Mouse (Mus musculus): ENCODE results near the gene Ptprc. TPM values are rescaled to one million over a fixed set of nuclear protein-coding genes. Genes with fewer than 3 reads are reported as not detected.

Ptprc gene
- polyA plus RNA-seq, 1 experiment from 2014 or later: 3.4 TPM

DNA sequence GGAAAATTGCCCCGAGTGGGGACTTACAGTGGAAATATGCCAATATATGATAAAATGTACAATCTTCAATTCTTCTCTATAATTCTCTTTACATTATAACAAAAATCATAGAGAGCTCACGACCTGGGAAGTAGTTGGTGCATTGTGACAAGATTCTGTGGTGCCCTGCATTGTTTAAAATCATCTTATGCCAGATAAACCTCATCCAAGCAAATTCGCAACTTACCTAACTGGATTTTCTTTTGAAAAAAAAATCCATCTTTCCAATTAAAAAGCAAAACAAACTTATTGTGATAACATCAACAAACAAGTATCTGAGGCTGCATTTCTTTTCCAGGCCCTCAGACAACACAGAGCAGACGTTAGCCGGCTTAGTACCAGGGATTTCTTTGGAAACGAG is 1.8 kb downstream of the Ptprc start:
- no peaks in the 10 kb centered on the region for H3K27me3 ChIP-seq
- ATAC-seq (ENCODE audit: insufficient number of reproducible peaks, low FRiP score, low TSS enrichment, low read depth): no peak
- H3K4me1 ChIP-seq: no peaks in the 10 kb centered on the region
- no peaks in the 10 kb centered on the region for H3K36me3 ChIP-seq
- 79% methylated on average over 6 of the region's 6 CpGs for WGBS
- H3K9me3 ChIP-seq (replicated peaks): no peaks in the 10 kb centered on the region
- no peak overlapping the region for H3K4me3 ChIP-seq (replicated peaks)
- no peak overlapping the region for H3K4me2 ChIP-seq (replicated peaks)
- H3K9ac ChIP-seq: no peak overlapping the region
- H3K27ac ChIP-seq (replicated peaks): no peak overlapping the region

GRCm38 (mm10) chr1:138172547-138172946 is 3.0 kb downstream of the Ptprc start:
- no peak overlapping the region for H3K4me3 ChIP-seq (replicated peaks)
- H3K4me1 ChIP-seq: no peaks in the 10 kb centered on the region
- no peak overlapping the region for H3K9ac ChIP-seq
- H3K27me3 ChIP-seq: no peaks in the 10 kb centered on the region
- H3K27ac ChIP-seq (replicated peaks): no peak overlapping the region
- no peaks in the 10 kb centered on the region for H3K9me3 ChIP-seq (replicated peaks)
- 79% methylated on average over 3 of the region's 3 CpGs for WGBS
- ATAC-seq (ENCODE audit: insufficient number of reproducible peaks, low FRiP score, low TSS enrichment, low read depth): no peak
- H3K36me3 ChIP-seq: no peaks in the 10 kb centered on the region
- no peak overlapping the region for H3K4me2 ChIP-seq (replicated peaks)

- H3K4me3 ChIP-seq (replicated peaks): no peak overlapping the region
- H3K9me3 ChIP-seq (replicated peaks): no peaks in the 10 kb centered on the region
- no peaks in the 10 kb centered on the region for H3K36me3 ChIP-seq
- ATAC-seq (ENCODE audit: insufficient number of reproducible peaks, low FRiP score, low TSS enrichment, low read depth): no peak
- H3K4me1 ChIP-seq: no peaks in the 10 kb centered on the region
- 89% methylated on average over 4 of the region's 4 CpGs for WGBS
- no peak overlapping the region for H3K4me2 ChIP-seq (replicated peaks)
- no peak overlapping the region for H3K27ac ChIP-seq (replicated peaks)
- no peaks in the 10 kb centered on the region for H3K27me3 ChIP-seq
- H3K9ac ChIP-seq: no peak overlapping the region
Measured at GRCm38 (mm10) chr1:138172096-138172495, 3.4 kb downstream of the Ptprc start.

GRCm38 (mm10) chr1:138166233-138166771 is 9.2 kb downstream of the Ptprc start:
- no peaks in the 10 kb centered on the region for H3K9me3 ChIP-seq (replicated peaks)
- no peak overlapping the region for H3K9ac ChIP-seq
- no peak for ATAC-seq (ENCODE audit: insufficient number of reproducible peaks, low FRiP score, low TSS enrichment, low read depth)
- 77% methylated on average over 5 of the region's 5 CpGs for WGBS
- H3K27me3 ChIP-seq: no peaks in the 10 kb centered on the region
- H3K4me3 ChIP-seq (replicated peaks): no peak overlapping the region
- H3K4me2 ChIP-seq (replicated peaks): no peak overlapping the region
- H3K36me3 ChIP-seq: no peaks in the 10 kb centered on the region
- H3K4me1 ChIP-seq: no peaks in the 10 kb centered on the region
- no peak overlapping the region for H3K27ac ChIP-seq (replicated peaks)

- no peak overlapping the region for H3K9ac ChIP-seq
- ATAC-seq (ENCODE audit: insufficient number of reproducible peaks, low FRiP score, low TSS enrichment, low read depth): no peak
- no peaks in the 10 kb centered on the region for H3K9me3 ChIP-seq (replicated peaks)
- no peaks in the 10 kb centered on the region for H3K27me3 ChIP-seq
- H3K4me2 ChIP-seq (replicated peaks): no peak overlapping the region
- H3K4me1 ChIP-seq: no peaks in the 10 kb centered on the region
- no peaks in the 10 kb centered on the region for H3K36me3 ChIP-seq
- 72% methylated on average over 8 of the region's 8 CpGs for WGBS
- no peak overlapping the region for H3K4me3 ChIP-seq (replicated peaks)
- H3K27ac ChIP-seq (replicated peaks): no peak overlapping the region
Measured at GRCm38 (mm10) chr1:138162638-138163037, 12.9 kb downstream of the Ptprc start.

DNA sequence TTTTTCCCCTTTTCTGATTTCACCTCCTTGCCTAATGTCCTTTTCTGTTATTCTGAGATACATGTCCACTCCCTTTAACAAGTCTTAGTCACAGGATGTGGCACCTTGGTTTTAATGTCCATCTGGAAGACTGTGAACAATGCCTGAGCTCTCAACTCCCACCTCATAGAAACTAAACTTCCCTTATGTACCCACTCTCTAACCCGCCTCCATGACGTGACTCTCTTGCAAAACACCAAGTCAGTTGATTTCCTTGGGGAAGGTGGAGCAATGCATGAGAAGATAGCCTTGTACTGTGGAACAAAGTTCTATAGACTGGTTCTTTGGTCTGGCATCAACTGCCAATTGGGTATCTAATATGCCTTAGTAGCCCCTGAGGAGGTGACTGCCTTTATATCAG is 16.6 kb downstream of the Ptprc start:
- Histone ChIP-seq H3K27ac (replicated peaks) (no peak overlapping the region), H3K27me3 (no peaks in the 10 kb centered on the region), H3K4me1 (no peaks in the 10 kb centered on the region), H3K9ac (no peak overlapping the region), H3K36me3 (no peaks in the 10 kb centered on the region), H3K9me3 (replicated peaks) (no peaks in the 10 kb centered on the region), H3K4me3 (replicated peaks) (no peak overlapping the region), H3K4me2 (replicated peaks) (no peak overlapping the region)
- ATAC-seq (ENCODE audit: insufficient number of reproducible peaks, low FRiP score, low TSS enrichment, low read depth): no peak
- 87% methylated on average over 2 of the region's 2 CpGs for WGBS

GRCm38 (mm10) chr1:138158236-138158635 is 17.3 kb downstream of the Ptprc start:
- no peak for ATAC-seq (ENCODE audit: insufficient number of reproducible peaks, low FRiP score, low TSS enrichment, low read depth)
- H3K27ac ChIP-seq (replicated peaks): no peak overlapping the region

GRCm38 (mm10) chr1:138157709-138158108 is 17.8 kb downstream of the Ptprc start:
- Histone ChIP-seq H3K27me3 (no peaks in the 10 kb centered on the region), H3K9ac (no peak overlapping the region), H3K4me3 (replicated peaks) (no peak overlapping the region), H3K27ac (replicated peaks) (no peak overlapping the region), H3K4me2 (replicated peaks) (no peak overlapping the region), H3K9me3 (replicated peaks) (no peaks in the 10 kb centered on the region), H3K36me3 (no peaks in the 10 kb centered on the region), H3K4me1 (0 out of 2 replicates have a peak, but pooled peaks cover 3% of the 10 kb centered on the region)
- WGBS: 61% methylated on average over 2 of the region's 2 CpGs
- ATAC-seq (ENCODE audit: insufficient number of reproducible peaks, low FRiP score, low TSS enrichment, low read depth): no peak

More at GRCm38 (mm10) chr1:138158236-138158635, 17.3 kb downstream of the Ptprc start:
- Histone ChIP-seq H3K27me3 (no peaks in the 10 kb centered on the region), H3K4me3 (replicated peaks) (no peak overlapping the region), H3K4me1 (no peaks in the 10 kb centered on the region), H3K9ac (no peak overlapping the region), H3K36me3 (no peaks in the 10 kb centered on the region), H3K4me2 (replicated peaks) (no peak overlapping the region), H3K9me3 (replicated peaks) (no peaks in the 10 kb centered on the region)
- 61% methylated on average over 3 of the region's 3 CpGs for WGBS

DNA sequence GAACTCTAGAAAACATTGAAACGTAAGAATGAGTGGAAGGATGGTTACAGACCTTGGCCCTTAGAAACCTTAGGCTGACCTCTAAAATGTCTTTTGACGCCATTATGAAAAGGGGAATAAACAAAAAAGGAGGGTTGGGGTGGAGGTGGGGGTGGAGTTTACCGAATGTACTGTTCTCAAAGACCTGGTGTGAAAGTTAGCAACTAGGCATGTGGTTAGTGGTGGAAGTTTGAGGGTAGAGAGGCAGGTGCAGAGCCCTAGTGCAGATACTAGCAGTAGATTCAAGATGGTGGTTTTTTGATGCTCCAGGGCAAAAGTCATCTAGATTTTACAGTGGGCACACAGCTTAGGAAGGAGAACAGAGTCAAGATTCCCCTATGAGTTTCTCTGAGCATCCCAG is 18.5 kb downstream of the Ptprc start:
- 81% methylated on average over 3 of the region's 3 CpGs for WGBS
- Histone ChIP-seq H3K27ac (replicated peaks) (no peak overlapping the region), H3K4me3 (replicated peaks) (no peak overlapping the region), H3K4me1 (0 out of 2 replicates have a peak, but pooled peaks cover 4% of the 10 kb centered on the region), H3K4me2 (replicated peaks) (no peak overlapping the region), H3K36me3 (no peaks in the 10 kb centered on the region), H3K9ac (no peak overlapping the region), H3K27me3 (no peaks in the 10 kb centered on the region), H3K9me3 (replicated peaks) (no peaks in the 10 kb centered on the region)
- ATAC-seq (ENCODE audit: insufficient number of reproducible peaks, low FRiP score, low TSS enrichment, low read depth): no peak

- WGBS: 66% methylated on average over 1 of the region's 1 CpGs
- no peak overlapping the region for H3K27ac ChIP-seq (replicated peaks)
Measured at GRCm38 (mm10) chr1:138154185-138154785, 21.2 kb downstream of the Ptprc start.

GRCm38 (mm10) chr1:138153126-138153525 is 22.4 kb downstream of the Ptprc start:
- ATAC-seq (ENCODE audit: insufficient number of reproducible peaks, low FRiP score, low TSS enrichment, low read depth): no peak
- Histone ChIP-seq H3K36me3 (no peaks in the 10 kb centered on the region), H3K4me1 (0 out of 2 replicates have a peak, but pooled peaks cover 4% of the 10 kb centered on the region), H3K4me3 (replicated peaks) (no peak overlapping the region), H3K9ac (no peak overlapping the region), H3K4me2 (replicated peaks) (no peak overlapping the region), H3K27ac (replicated peaks) (no peak overlapping the region), H3K9me3 (replicated peaks) (no peaks in the 10 kb centered on the region), H3K27me3 (no peaks in the 10 kb centered on the region)
- WGBS: 52% methylated on average over 4 of the region's 4 CpGs

More at GRCm38 (mm10) chr1:138154185-138154785, 21.2 kb downstream of the Ptprc start:
- ATAC-seq (ENCODE audit: insufficient number of reproducible peaks, low FRiP score, low TSS enrichment, low read depth): 0 out of 2 replicates have a peak, but pooled peaks have one; percentile 39
- H3K27me3 ChIP-seq: no peaks in the 10 kb centered on the region
- H3K9me3 ChIP-seq (replicated peaks): no peaks in the 10 kb centered on the region
- no peak overlapping the region for H3K4me2 ChIP-seq (replicated peaks)
- no peak overlapping the region for H3K4me3 ChIP-seq (replicated peaks)
- no peaks in the 10 kb centered on the region for H3K36me3 ChIP-seq
- H3K4me1 ChIP-seq: 0 out of 2 replicates have a peak, but pooled peaks cover 4% of the 10 kb centered on the region
- no peak overlapping the region for H3K9ac ChIP-seq

DNA sequence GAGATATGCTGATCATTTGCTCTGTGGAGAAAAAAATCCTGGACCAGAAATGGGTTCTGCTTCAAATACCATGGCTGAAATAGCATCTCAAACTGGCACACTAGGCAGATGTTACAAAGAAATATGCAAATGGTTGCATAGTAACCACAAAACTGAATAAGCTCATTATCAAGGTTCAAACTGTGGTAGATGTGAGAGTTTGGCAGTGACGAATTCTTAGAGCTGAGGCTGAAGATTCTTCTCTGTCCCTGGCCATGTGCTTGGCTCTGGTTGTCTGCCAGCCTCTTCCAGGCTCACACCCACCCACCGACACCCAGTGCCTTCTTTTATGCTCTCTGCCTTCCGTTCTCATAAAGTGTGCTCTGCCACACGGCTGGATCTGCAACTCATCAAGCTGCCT is 26.7 kb downstream of the Ptprc start:
- Histone ChIP-seq H3K4me2 (replicated peaks) (no peak overlapping the region), H3K27ac (replicated peaks) (no peak overlapping the region), H3K9ac (no peak overlapping the region), H3K4me1 (0 out of 2 replicates have a peak, but pooled peaks cover 4% of the 10 kb centered on the region), H3K36me3 (no peaks in the 10 kb centered on the region), H3K9me3 (replicated peaks) (no peaks in the 10 kb centered on the region), H3K4me3 (replicated peaks) (no peak overlapping the region), H3K27me3 (no peaks in the 10 kb centered on the region)
- ATAC-seq (ENCODE audit: insufficient number of reproducible peaks, low FRiP score, low TSS enrichment, low read depth): no peak
- WGBS: 42% methylated on average over 4 of the region's 4 CpGs

Measured in embryonic facial prominence, embryonic 15.5 days (tissue).